Mouse (Mus musculus): ENCODE measurements around the gene Egfem1. TPM values are rescaled to one million over a fixed set of nuclear protein-coding genes. Genes with fewer than 3 reads are reported as not detected.

Gene Egfem1
- polyA plus RNA-seq, 1 experiment from 2014 or later, result 3.9 TPM

GRCm38 (mm10) chr3:29222414-29222813 is 140.6 kb downstream of the Egfem1 start:
- Histone ChIP-seq H3K9ac (replicated peaks) (no peak overlapping the region), H3K9me3 (no peaks in the 10 kb centered on the region), H3K27me3 (no peaks in the 10 kb centered on the region), H3K36me3 (no peaks in the 10 kb centered on the region), H3K4me2 (replicated peaks) (no peak overlapping the region), H3K4me3 (no peak overlapping the region), H3K27ac (replicated peaks) (no peak overlapping the region), H3K4me1 (no peaks in the 10 kb centered on the region)
- no peak for ATAC-seq (replicated peaks)
- 80% methylated on average over 2 of the region's 2 CpGs for WGBS

- Histone ChIP-seq H3K9ac (replicated peaks) (no peak overlapping the region), H3K4me2 (replicated peaks) (no peak overlapping the region)
- 62% methylated on average over 2 of the region's 2 CpGs for WGBS
Measured at GRCm38 (mm10) chr3:29229712-29230111, 147.9 kb downstream of the Egfem1 start.

GRCm38 (mm10) chr3:29235477-29235876 is 153.7 kb downstream of the Egfem1 start:
- Histone ChIP-seq H3K9ac (replicated peaks) (no peak overlapping the region), H3K36me3 (no peaks in the 10 kb centered on the region), H3K9me3 (no peaks in the 10 kb centered on the region), H3K27ac (replicated peaks) (no peak overlapping the region), H3K4me2 (replicated peaks) (no peak overlapping the region), H3K4me3 (no peak overlapping the region), H3K4me1 (no peaks in the 10 kb centered on the region), H3K27me3 (no peaks in the 10 kb centered on the region)
- no peak for ATAC-seq (replicated peaks)
- WGBS, result 65% methylated on average over 4 of the region's 4 CpGs

More at GRCm38 (mm10) chr3:29229712-29230111, 147.9 kb downstream of the Egfem1 start:
- no peak overlapping the region for H3K4me3 ChIP-seq
- no peaks in the 10 kb centered on the region for H3K4me1 ChIP-seq
- no peak for ATAC-seq (replicated peaks)
- no peaks in the 10 kb centered on the region for H3K36me3 ChIP-seq
- H3K27me3 ChIP-seq, result no peaks in the 10 kb centered on the region
- H3K27ac ChIP-seq (replicated peaks), result no peak overlapping the region
- no peaks in the 10 kb centered on the region for H3K9me3 ChIP-seq

GRCm38 (mm10) chr3:29236517-29236916 is 154.7 kb downstream of the Egfem1 start:
- H3K27me3 ChIP-seq, result no peaks in the 10 kb centered on the region
- H3K9ac ChIP-seq (replicated peaks), result no peak overlapping the region
- ATAC-seq (replicated peaks), result no peak
- H3K4me2 ChIP-seq (replicated peaks), result no peak overlapping the region
- H3K36me3 ChIP-seq, result no peaks in the 10 kb centered on the region
- no peak overlapping the region for H3K27ac ChIP-seq (replicated peaks)
- WGBS, result 65% methylated on average over 5 of the region's 5 CpGs
- no peak overlapping the region for H3K4me3 ChIP-seq
- H3K4me1 ChIP-seq, result no peaks in the 10 kb centered on the region
- no peaks in the 10 kb centered on the region for H3K9me3 ChIP-seq

GRCm38 (mm10) chr3:29243600-29243999 is 161.8 kb downstream of the Egfem1 start:
- ATAC-seq (replicated peaks), result no peak
- Histone ChIP-seq H3K27me3 (no peaks in the 10 kb centered on the region), H3K36me3 (no peaks in the 10 kb centered on the region), H3K9me3 (no peaks in the 10 kb centered on the region), H3K4me1 (no peaks in the 10 kb centered on the region), H3K4me2 (replicated peaks) (no peak overlapping the region), H3K4me3 (no peak overlapping the region), H3K9ac (replicated peaks) (no peak overlapping the region), H3K27ac (replicated peaks) (no peak overlapping the region)
- 38% methylated on average over 3 of the region's 3 CpGs for WGBS

- H3K4me2 ChIP-seq (replicated peaks), result no peak overlapping the region
- WGBS, result 49% methylated on average over 4 of the region's 4 CpGs
- H3K9ac ChIP-seq (replicated peaks), result no peak overlapping the region
- peaks cover 8% of the 10 kb centered on the region for H3K4me1 ChIP-seq
- no peak for ATAC-seq (replicated peaks)
- no peaks in the 10 kb centered on the region for H3K9me3 ChIP-seq
- no peaks in the 10 kb centered on the region for H3K27me3 ChIP-seq
- H3K36me3 ChIP-seq, result no peaks in the 10 kb centered on the region
- H3K4me3 ChIP-seq, result no peak overlapping the region
- H3K27ac ChIP-seq (replicated peaks), result no peak overlapping the region
Measured at GRCm38 (mm10) chr3:29291633-29292032, 209.8 kb downstream of the Egfem1 start.

- WGBS, result 15% methylated on average over 3 of the region's 3 CpGs
Measured at GRCm38 (mm10) chr3:29292251-29292650, 210.4 kb downstream of the Egfem1 start.

GRCm38 (mm10) chr3:29293230-29293629 is 211.4 kb downstream of the Egfem1 start:
- H3K4me1 ChIP-seq, result peaks cover 8% of the 10 kb centered on the region
- no peaks in the 10 kb centered on the region for H3K27me3 ChIP-seq
- no peak overlapping the region for H3K4me3 ChIP-seq
- ATAC-seq (replicated peaks), result no peak
- H3K27ac ChIP-seq (replicated peaks), result no peak overlapping the region
- H3K36me3 ChIP-seq, result no peaks in the 10 kb centered on the region
- WGBS, result 29% methylated on average over 4 of the region's 4 CpGs
- no peak overlapping the region for H3K4me2 ChIP-seq (replicated peaks)
- H3K9me3 ChIP-seq, result no peaks in the 10 kb centered on the region
- H3K9ac ChIP-seq (replicated peaks), result no peak overlapping the region

More at GRCm38 (mm10) chr3:29292251-29292650, 210.4 kb downstream of the Egfem1 start:
- ATAC-seq (replicated peaks), result no peak
- Histone ChIP-seq H3K9ac (replicated peaks) (no peak overlapping the region), H3K4me2 (replicated peaks) (no peak overlapping the region), H3K4me1 (peaks cover 8% of the 10 kb centered on the region), H3K27ac (replicated peaks) (no peak overlapping the region), H3K4me3 (no peak overlapping the region), H3K9me3 (no peaks in the 10 kb centered on the region), H3K36me3 (no peaks in the 10 kb centered on the region), H3K27me3 (no peaks in the 10 kb centered on the region)

- Histone ChIP-seq H3K4me3 (no peak overlapping the region), H3K36me3 (no peaks in the 10 kb centered on the region), H3K9ac (replicated peaks) (no peak overlapping the region), H3K9me3 (no peaks in the 10 kb centered on the region), H3K4me2 (replicated peaks) (no peak overlapping the region), H3K4me1 (peaks cover 15% of the 10 kb centered on the region), H3K27ac (replicated peaks) (no peak overlapping the region), H3K27me3 (no peaks in the 10 kb centered on the region)
- ATAC-seq (replicated peaks), result peak; percentile 73
- 34% methylated on average over 3 of the region's 3 CpGs for WGBS
Measured at GRCm38 (mm10) chr3:29342223-29342791, 260.5 kb downstream of the Egfem1 start.

- Histone ChIP-seq H3K27ac (replicated peaks) (no peak overlapping the region), H3K4me1 (peaks cover 15% of the 10 kb centered on the region), H3K9me3 (no peaks in the 10 kb centered on the region), H3K27me3 (no peaks in the 10 kb centered on the region), H3K4me3 (no peak overlapping the region), H3K4me2 (replicated peaks) (no peak overlapping the region), H3K9ac (replicated peaks) (no peak overlapping the region), H3K36me3 (no peaks in the 10 kb centered on the region)
- WGBS, result 84% methylated on average over 3 of the region's 3 CpGs
- no peak for ATAC-seq (replicated peaks)
Measured at GRCm38 (mm10) chr3:29345805-29346204, 264.0 kb downstream of the Egfem1 start.

- Histone ChIP-seq H3K36me3 (no peaks in the 10 kb centered on the region), H3K4me2 (replicated peaks) (no peak overlapping the region), H3K27me3 (no peaks in the 10 kb centered on the region), H3K4me1 (no peaks in the 10 kb centered on the region), H3K9ac (replicated peaks) (no peak overlapping the region), H3K4me3 (no peak overlapping the region), H3K27ac (replicated peaks) (no peak overlapping the region), H3K9me3 (no peaks in the 10 kb centered on the region)
- 53% methylated on average over 8 of the region's 8 CpGs for WGBS
- ATAC-seq (replicated peaks), result no peak
Measured at GRCm38 (mm10) chr3:29366907-29367306, 285.1 kb downstream of the Egfem1 start.

- 71% methylated on average over 5 of the region's 5 CpGs for WGBS
- Histone ChIP-seq H3K27me3 (no peaks in the 10 kb centered on the region), H3K36me3 (no peaks in the 10 kb centered on the region), H3K4me3 (no peak overlapping the region), H3K27ac (replicated peaks) (no peak overlapping the region), H3K9ac (replicated peaks) (no peak overlapping the region), H3K4me2 (replicated peaks) (no peak overlapping the region), H3K9me3 (no peaks in the 10 kb centered on the region), H3K4me1 (no peaks in the 10 kb centered on the region)
- ATAC-seq (replicated peaks), result no peak
Measured at GRCm38 (mm10) chr3:29370519-29370918, 288.7 kb downstream of the Egfem1 start.

- no peak for ATAC-seq (replicated peaks)
- H3K27me3 ChIP-seq, result no peaks in the 10 kb centered on the region
- no peaks in the 10 kb centered on the region for H3K9me3 ChIP-seq
- no peak overlapping the region for H3K4me2 ChIP-seq (replicated peaks)
- H3K4me3 ChIP-seq, result no peak overlapping the region
- no peaks in the 10 kb centered on the region for H3K4me1 ChIP-seq
- WGBS, result 47% methylated on average over 2 of the region's 2 CpGs
- no peaks in the 10 kb centered on the region for H3K36me3 ChIP-seq
- H3K27ac ChIP-seq (replicated peaks), result no peak overlapping the region
- no peak overlapping the region for H3K9ac ChIP-seq (replicated peaks)
Measured at GRCm38 (mm10) chr3:29381255-29381654, 299.4 kb downstream of the Egfem1 start.

Data from forebrain, embryonic 15.5 days (tissue).